Mouse (Mus musculus) limb, embryonic 15.5 days (tissue): ENCODE data around the gene Ryr3. TPM values are rescaled to one million over a fixed set of nuclear protein-coding genes. Genes with fewer than 3 reads are reported as not detected.

ENCODE experiments used
- ATAC-seq: fragments of 200-750 bp; cut with Nextera tagmentation; 2 replicates; pipeline ENCODE4 v1.8.0; 2017; ENCODE audit warnings: low read depth, moderate TSS enrichment; ENCODE audit not compliant: insufficient number of reproducible peaks, low FRiP score, low TSS enrichment
- H3K27ac ChIP-seq: fragments of 300-500 bp; sonication (generic); 2 replicates; pipeline ENCODE4 v1.5.1; 2015; ENCODE audit warnings: moderate library complexity, mild to moderate bottlenecking, inconsistent platforms
- H3K27me3 ChIP-seq: fragments of 300-500 bp; sonication (generic); 2 replicates; pipeline ENCODE4 v1.6.1; 2015; ENCODE audit warnings: inconsistent platforms
- H3K36me3 ChIP-seq: fragments of 300-500 bp; sonication (generic); 2 replicates; pipeline ENCODE4 v1.6.1; 2015; ENCODE audit warnings: inconsistent platforms
- H3K4me1 ChIP-seq: fragments of 300-500 bp; sonication (generic); 2 replicates; pipeline ENCODE4 v1.6.1; 2015; ENCODE audit warnings: inconsistent platforms
- H3K4me2 ChIP-seq: fragments of 300-500 bp; sonication (generic); 2 replicates; pipeline ENCODE4 v1.6.1; 2015; ENCODE audit warnings: mild to moderate bottlenecking, inconsistent platforms
- H3K4me3 ChIP-seq: fragments of 300-500 bp; sonication (generic); 2 replicates; pipeline ENCODE4 v1.5.1; 2015; ENCODE audit warnings: mild to moderate bottlenecking, inconsistent platforms
- H3K9ac ChIP-seq: fragments of 300-500 bp; sonication (generic); 2 replicates; pipeline ENCODE4 v1.6.1; 2015; ENCODE audit warnings: inconsistent platforms
- H3K9me3 ChIP-seq: fragments of 300-500 bp; sonication (generic); 2 replicates; pipeline ENCODE4 v1.6.1; 2016; ENCODE audit warnings: inconsistent platforms
- WGBS: fragments of 180-500 bp; shearing (Covaris S2); methylation state at CpG from one replicate; pipeline ENCODE4 v1.1.7; 2015; 5-methylcytosine and 5-hydroxymethylcytosine counted together
- polyA plus RNA-seq: library from polyadenylated mRNA; unstranded; fragments of >200 nt; fragmentation: Nextera tagmentation; extraction: Ambion mirVana; gene quantifications from 2 replicates; pipeline ENCODE4 v1.2.1, GENCODE M21; 2015

The Ryr3 gene
- 0.68 and 1.4 TPM in 2 replicates for polyA plus RNA-seq

- ATAC-seq = peak; percentile 66
- Histone ChIP-seq H3K4me2 (peak within 1 kb of the TSS; percentile 91), H3K4me1 (peaks cover 10% of the 10 kb centered on the region), H3K36me3 (no peaks in the 10 kb centered on the region), H3K9me3 (no peaks in the 10 kb centered on the region), H3K27me3 (peaks cover 48% of the 10 kb centered on the region), H3K9ac (no peak within 1 kb of the TSS), H3K4me3 (peak within 1 kb of the TSS; percentile 49), H3K27ac (no peak within 1 kb of the TSS)
- WGBS = under 1% methylated on average over 65 of the region's 72 CpGs
These were observed at the start of gene Ryr3 for GRCm38 (mm10) chr2:113216746-113217461. Ryr3 (minus strand) TSS chr2:113217096.

GRCm38 (mm10) chr2:113238871-113239270 is 22.0 kb upstream of the Ryr3 start:
- no peak for ATAC-seq
- WGBS = 33% methylated on average over 5 of the region's 5 CpGs

GRCm38 (mm10) chr2:113236993-113237392 is 20.1 kb upstream of the Ryr3 start:
- WGBS = 66% methylated on average over 1 of the region's 1 CpGs
- Histone ChIP-seq H3K4me2 (no peak overlapping the region), H3K36me3 (no peaks in the 10 kb centered on the region), H3K4me3 (no peak overlapping the region), H3K27ac (no peak overlapping the region), H3K9me3 (no peaks in the 10 kb centered on the region), H3K9ac (no peak overlapping the region), H3K27me3 (no peaks in the 10 kb centered on the region), H3K4me1 (no peaks in the 10 kb centered on the region)
- no peak for ATAC-seq

More at GRCm38 (mm10) chr2:113238871-113239270, 22.0 kb upstream of the Ryr3 start:
- no peaks in the 10 kb centered on the region for H3K27me3 ChIP-seq
- no peaks in the 10 kb centered on the region for H3K36me3 ChIP-seq
- H3K9ac ChIP-seq = no peak overlapping the region
- no peak overlapping the region for H3K4me3 ChIP-seq
- no peak overlapping the region for H3K4me2 ChIP-seq
- no peaks in the 10 kb centered on the region for H3K9me3 ChIP-seq
- no peak overlapping the region for H3K27ac ChIP-seq
- no peaks in the 10 kb centered on the region for H3K4me1 ChIP-seq

DNA sequence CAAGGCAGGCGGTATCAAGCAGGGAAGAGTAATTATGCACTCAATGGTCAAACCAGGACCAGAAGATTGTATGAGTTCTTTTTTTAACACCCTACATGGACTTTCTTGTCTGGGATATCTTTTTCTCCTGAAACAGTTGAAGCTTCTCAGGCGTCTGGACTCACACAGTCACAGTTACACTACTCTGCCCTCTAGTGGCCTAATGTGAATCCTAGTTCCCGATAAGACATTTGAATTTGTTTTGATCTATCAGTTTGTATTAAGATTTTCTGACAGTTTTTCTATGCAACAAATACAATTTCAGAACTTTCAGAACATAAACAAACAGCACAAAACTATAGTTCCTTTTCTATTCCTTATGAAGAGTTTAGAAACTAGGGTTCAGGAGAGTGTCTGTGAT is 17.7 kb upstream of the Ryr3 start:
- no peak overlapping the region for H3K4me3 ChIP-seq
- 21% methylated on average over 3 of the region's 3 CpGs for WGBS
- H3K9ac ChIP-seq = no peak overlapping the region
- no peaks in the 10 kb centered on the region for H3K4me1 ChIP-seq
- no peak overlapping the region for H3K4me2 ChIP-seq
- 0 out of 2 replicates have a peak, but pooled peaks cover 4% of the 10 kb centered on the region for H3K27me3 ChIP-seq
- no peaks in the 10 kb centered on the region for H3K9me3 ChIP-seq
- no peak for ATAC-seq
- H3K36me3 ChIP-seq = no peaks in the 10 kb centered on the region
- H3K27ac ChIP-seq = no peak overlapping the region

DNA sequence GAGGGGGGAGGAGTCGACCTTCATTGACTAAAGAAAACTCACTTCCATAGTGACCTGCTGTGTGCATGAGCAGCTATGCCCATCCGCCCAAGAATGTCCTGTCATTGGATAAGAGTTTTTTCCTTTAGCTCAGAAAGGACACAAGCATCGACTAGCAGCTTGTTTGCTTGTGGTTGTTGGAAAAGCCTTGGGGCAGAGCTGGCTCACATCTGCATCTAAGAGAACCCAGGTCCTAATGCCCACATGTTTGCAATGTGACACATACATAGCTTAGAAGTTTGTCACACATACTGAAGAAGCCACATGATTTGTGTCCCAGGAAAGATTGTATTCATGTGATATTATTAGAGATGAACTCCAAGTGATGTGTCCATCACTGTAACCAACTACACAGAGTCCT is 16.5 kb upstream of the Ryr3 start:
- no peak overlapping the region for H3K27ac ChIP-seq
- no peak overlapping the region for H3K9ac ChIP-seq
- ATAC-seq = no peak
- WGBS = 53% methylated on average over 3 of the region's 3 CpGs
- H3K9me3 ChIP-seq = no peaks in the 10 kb centered on the region
- no peaks in the 10 kb centered on the region for H3K4me1 ChIP-seq
- H3K27me3 ChIP-seq = 0 out of 2 replicates have a peak, but pooled peaks cover 4% of the 10 kb centered on the region
- H3K4me2 ChIP-seq = no peak overlapping the region
- H3K36me3 ChIP-seq = no peaks in the 10 kb centered on the region
- no peak overlapping the region for H3K4me3 ChIP-seq

GRCm38 (mm10) chr2:113216105-113216745 is 671 bp downstream of the Ryr3 start:
- peaks cover 10% of the 10 kb centered on the region for H3K4me1 ChIP-seq
- H3K4me2 ChIP-seq = peak overlapping the region; percentile 91
- H3K27ac ChIP-seq = no peak overlapping the region
- H3K27me3 ChIP-seq = peaks cover 52% of the 10 kb centered on the region
- no peaks in the 10 kb centered on the region for H3K36me3 ChIP-seq
- peak overlapping the region; percentile 49 for H3K4me3 ChIP-seq
- no peak for ATAC-seq
- H3K9me3 ChIP-seq = no peaks in the 10 kb centered on the region
- no peak overlapping the region for H3K9ac ChIP-seq
- 4% methylated on average over 23 of the region's 23 CpGs for WGBS

DNA sequence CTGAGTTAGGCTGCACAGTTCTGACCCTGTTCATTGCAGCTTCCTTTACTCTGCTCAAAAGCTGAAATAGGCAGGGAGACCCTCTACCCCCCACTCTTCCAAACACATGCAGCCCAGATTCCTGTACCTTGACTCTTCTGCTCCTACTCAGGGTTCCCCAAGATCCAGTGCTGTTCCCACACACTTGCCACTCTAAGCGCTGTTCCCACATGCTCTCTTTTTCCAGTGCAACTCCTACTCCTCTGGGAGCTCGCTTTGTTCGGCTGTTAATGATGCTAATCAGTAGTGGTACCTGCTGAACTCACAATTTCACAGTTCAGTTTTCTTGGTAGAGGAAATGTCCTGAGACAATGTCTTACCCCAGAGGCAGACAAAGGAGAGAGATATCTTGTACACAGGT is 6.9 kb downstream of the Ryr3 start:
- Histone ChIP-seq H3K9ac (no peak overlapping the region), H3K27ac (no peak overlapping the region), H3K27me3 (peaks cover 20% of the 10 kb centered on the region), H3K4me3 (no peak overlapping the region), H3K4me1 (no peaks in the 10 kb centered on the region), H3K36me3 (no peaks in the 10 kb centered on the region), H3K9me3 (no peaks in the 10 kb centered on the region), H3K4me2 (no peak overlapping the region)
- ATAC-seq = no peak
- 75% methylated on average over 3 of the region's 3 CpGs for WGBS

GRCm38 (mm10) chr2:113209263-113209662 is 7.6 kb downstream of the Ryr3 start:
- no peak overlapping the region for H3K27ac ChIP-seq
- ATAC-seq = no peak
- peaks cover 12% of the 10 kb centered on the region for H3K27me3 ChIP-seq
- no peak overlapping the region for H3K4me2 ChIP-seq
- 87% methylated on average over 9 of the region's 9 CpGs for WGBS
- H3K9me3 ChIP-seq = no peaks in the 10 kb centered on the region
- H3K9ac ChIP-seq = no peak overlapping the region
- H3K36me3 ChIP-seq = no peaks in the 10 kb centered on the region
- no peaks in the 10 kb centered on the region for H3K4me1 ChIP-seq
- no peak overlapping the region for H3K4me3 ChIP-seq

DNA sequence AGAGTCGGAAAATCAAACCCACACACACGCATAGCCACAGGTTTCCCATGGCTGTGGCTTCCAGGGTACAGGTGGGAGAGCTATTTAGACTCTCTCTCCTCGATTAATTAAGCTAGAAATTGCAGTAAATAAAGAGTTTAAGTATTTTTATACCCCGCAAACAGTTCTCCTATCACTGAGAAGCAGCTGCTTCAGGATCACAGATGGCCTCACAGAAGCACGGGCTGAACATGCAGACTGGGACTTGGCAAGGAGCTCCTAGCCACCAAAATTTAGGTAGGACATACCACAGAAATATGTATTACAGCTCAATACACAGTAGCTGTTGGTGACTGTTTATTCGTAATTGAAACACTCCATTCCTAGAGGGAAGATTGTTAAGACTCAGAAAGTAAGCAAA is 14.0 kb downstream of the Ryr3 start:
- no peak overlapping the region for H3K9ac ChIP-seq
- H3K4me3 ChIP-seq = no peak overlapping the region
- 66% methylated on average over 6 of the region's 6 CpGs for WGBS
- no peaks in the 10 kb centered on the region for H3K27me3 ChIP-seq
- no peak overlapping the region for H3K27ac ChIP-seq
- no peaks in the 10 kb centered on the region for H3K36me3 ChIP-seq
- H3K4me2 ChIP-seq = no peak overlapping the region
- no peak for ATAC-seq
- no peaks in the 10 kb centered on the region for H3K4me1 ChIP-seq
- H3K9me3 ChIP-seq = no peaks in the 10 kb centered on the region

DNA sequence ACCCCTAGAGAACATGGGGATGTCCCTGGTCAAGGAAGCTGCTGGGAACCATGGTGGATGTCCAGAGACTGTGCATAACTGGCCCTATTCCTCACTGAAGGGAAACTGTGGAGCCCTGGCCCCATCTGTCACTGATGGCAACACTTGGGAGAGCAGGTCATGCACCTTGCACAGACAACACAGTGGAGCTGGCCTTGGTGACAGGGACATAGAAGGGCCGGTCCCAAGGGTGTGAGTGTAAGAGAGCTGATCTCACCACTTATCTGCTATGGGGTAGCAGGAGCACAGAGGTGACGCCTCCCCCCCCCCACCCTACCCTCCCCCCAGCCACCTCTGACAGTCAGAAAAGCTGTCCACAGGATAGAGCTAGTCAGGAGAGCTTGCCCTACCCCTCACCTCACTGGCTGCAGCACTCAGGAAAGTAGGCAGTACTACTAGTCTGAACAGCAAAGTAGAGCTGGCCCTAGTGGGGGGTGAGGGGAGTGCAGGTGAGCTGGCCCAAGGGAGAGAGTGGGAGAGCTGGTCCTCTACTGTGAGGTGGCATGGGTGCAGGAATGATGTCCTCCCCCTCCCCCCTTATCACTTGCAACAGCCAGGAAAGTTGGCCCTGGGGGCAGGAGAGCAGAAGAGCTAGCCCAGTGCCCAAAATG is 17.7 kb downstream of the Ryr3 start:
- peak; percentile 69 for ATAC-seq
- H3K4me3 ChIP-seq = no peak overlapping the region
- no peak overlapping the region for H3K4me2 ChIP-seq
- no peak overlapping the region for H3K27ac ChIP-seq
- no peaks in the 10 kb centered on the region for H3K9me3 ChIP-seq
- H3K27me3 ChIP-seq = no peaks in the 10 kb centered on the region
- H3K9ac ChIP-seq = no peak overlapping the region
- no peaks in the 10 kb centered on the region for H3K36me3 ChIP-seq
- H3K4me1 ChIP-seq = no peaks in the 10 kb centered on the region
- WGBS = 79% methylated on average over 2 of the region's 2 CpGs

DNA sequence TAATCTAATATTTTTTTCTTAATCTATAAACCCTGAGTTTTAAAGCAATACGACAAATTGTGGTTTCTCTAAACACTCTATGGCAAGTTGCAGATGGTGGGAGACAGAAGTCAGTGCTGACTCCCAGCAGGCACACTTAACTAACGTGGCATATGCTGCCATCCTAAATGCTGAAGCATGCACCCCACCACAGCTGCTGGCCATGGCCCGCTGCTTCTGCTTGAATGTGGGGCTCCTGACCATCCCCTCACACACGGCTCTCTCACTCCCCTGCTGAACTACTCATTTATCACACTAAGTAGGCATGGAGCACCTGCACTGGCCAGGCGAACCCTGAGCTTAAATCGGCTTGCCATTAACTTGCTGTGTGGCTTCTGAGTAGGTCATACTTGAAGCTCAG is 29.7 kb downstream of the Ryr3 start:
- no peaks in the 10 kb centered on the region for H3K36me3 ChIP-seq
- no peak for ATAC-seq
- H3K27ac ChIP-seq = no peak overlapping the region
- H3K9ac ChIP-seq = no peak overlapping the region
- H3K4me2 ChIP-seq = no peak overlapping the region
- H3K4me1 ChIP-seq = no peaks in the 10 kb centered on the region
- 64% methylated on average over 6 of the region's 6 CpGs for WGBS
- H3K27me3 ChIP-seq = no peaks in the 10 kb centered on the region
- H3K4me3 ChIP-seq = no peak overlapping the region
- H3K9me3 ChIP-seq = no peaks in the 10 kb centered on the region

DNA sequence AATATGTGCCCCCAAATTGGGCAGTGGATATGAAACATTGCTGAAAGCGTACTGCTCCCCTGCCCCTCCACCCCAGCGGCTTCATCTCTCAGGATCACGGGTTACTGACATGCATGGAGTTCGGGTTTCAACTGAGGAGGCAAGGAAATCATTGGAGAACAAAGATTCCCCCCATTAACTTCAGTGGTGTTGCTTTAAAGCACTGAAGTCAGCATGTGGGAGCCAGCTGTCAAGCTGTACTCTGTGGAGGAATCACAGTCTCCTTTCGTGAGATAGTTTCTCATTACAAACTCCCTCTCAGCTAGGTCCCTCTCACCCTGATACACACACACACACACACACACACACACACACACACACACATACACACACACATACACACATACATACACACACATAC is 35.2 kb downstream of the Ryr3 start:
- H3K27ac ChIP-seq = no peak overlapping the region
- ATAC-seq = no peak

More for the DNA sequence above, 35.2 kb downstream of the Ryr3 start:
- Histone ChIP-seq H3K4me2 (no peak overlapping the region), H3K9ac (no peak overlapping the region), H3K4me3 (no peak overlapping the region), H3K27me3 (no peaks in the 10 kb centered on the region), H3K4me1 (no peaks in the 10 kb centered on the region), H3K36me3 (no peaks in the 10 kb centered on the region), H3K9me3 (no peaks in the 10 kb centered on the region)
- 18% methylated on average over 5 of the region's 5 CpGs for WGBS
